Mouse (Mus musculus) heart, adult 2 months (tissue): ENCODE results near the gene Entpd2.

Source experiments
- CTCF ChIP-seq: fragments of 200-600 bp; IDR thresholded peaks from 2 replicates; pipeline ENCODE4 v1.8.1; 2022; ENCODE audit warnings: antibody characterized with exemption, mild to moderate bottlenecking, moderate library complexity
- EP300 ChIP-seq: fragments of 200-500 bp; IDR thresholded peaks from 2 replicates; pipeline ENCODE4 v1.6.1; 2011; ENCODE audit warnings: low read depth, low read length, control low read depth; ENCODE audit not compliant: insufficient read depth

GRCm38 (mm10) chr2:25369996-25370395, 25.7 kb upstream of the Entpd2 start:
- TF ChIP-seq CTCF (no peak), EP300 (no peak)
